Mouse (Mus musculus): ENCODE measurements around the gene 1700042G07Rik. TPM values are rescaled to one million over a fixed set of nuclear protein-coding genes. Genes with fewer than 3 reads are reported as not detected.
A peak's percentile ranks its signal among the peaks of the same experiment; 100 is the strongest.
"Not testable (repeated sequence)": the region's sequence is repeated elsewhere in the genome, so short reads cannot be mapped to it uniquely, and the experiment has no call there.

The 1700042G07Rik gene
- total RNA-seq, 2 experiments from 2014 or later, result not detected

DNA sequence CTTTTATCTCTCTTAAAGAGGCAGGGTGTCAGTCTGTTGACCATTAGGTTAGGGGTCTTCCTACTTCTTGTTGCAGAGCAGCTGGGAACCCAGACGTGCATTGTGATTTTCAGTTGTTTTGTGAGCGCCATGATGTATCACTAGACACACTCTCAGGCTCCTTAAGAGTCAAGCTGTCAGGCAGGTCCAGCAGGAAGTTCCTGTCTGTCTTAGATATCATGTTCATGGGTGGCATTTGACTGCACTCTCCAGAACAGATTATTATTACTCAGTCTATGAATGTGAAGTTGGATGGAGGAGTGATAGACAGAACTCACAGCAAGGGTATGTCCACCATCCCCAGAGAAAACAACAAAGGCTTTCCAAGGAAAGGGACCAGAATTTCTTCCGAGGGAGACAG is 31.2 kb downstream of the 1700042G07Rik start:
- DNase-seq (ENCODE audit: low spot score in 2 of 2), result no peak

DNA sequence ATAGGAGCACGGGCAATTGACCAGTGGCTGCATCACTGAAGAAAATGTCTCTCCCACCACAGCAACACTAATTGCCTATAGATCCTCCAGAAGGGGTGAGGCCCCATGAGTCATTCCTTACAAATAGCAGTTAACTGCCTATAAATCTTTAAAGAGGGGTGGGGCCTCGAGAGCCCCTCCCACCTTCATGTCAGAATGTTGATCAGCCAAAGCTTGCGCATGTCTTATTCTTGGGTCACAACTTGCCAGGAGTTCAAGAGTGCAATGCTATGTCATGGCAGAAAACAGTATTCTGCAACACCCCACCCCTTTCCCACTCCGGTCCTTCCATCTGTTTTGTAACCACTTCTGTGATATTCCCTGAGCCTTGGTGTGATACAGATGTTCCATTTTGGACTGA is 33.4 kb downstream of the 1700042G07Rik start:
- no peak for DNase-seq (ENCODE audit: low spot score in 2 of 2)

DNA sequence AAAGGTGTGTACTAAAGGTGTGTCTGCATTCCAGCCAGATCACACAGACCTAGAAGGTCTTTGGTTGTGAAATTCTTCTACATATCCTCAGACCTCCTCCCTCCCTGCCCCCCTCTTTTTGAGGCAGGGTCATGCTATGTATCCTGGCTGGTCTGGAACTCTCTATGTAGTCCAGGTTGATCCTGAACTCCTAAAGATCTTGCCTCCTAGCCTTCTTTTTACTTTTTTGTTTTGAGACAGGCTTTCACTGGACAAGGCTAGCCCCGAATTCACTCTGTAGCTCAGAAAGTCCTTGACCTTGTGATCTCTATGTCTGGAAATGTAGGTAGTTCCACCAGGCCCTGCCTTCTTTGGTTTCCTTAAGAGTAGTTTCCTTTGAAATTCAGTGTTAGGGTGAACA is 35.7 kb downstream of the 1700042G07Rik start:
- no peak for DNase-seq (ENCODE audit: low spot score in 2 of 2)

DNA sequence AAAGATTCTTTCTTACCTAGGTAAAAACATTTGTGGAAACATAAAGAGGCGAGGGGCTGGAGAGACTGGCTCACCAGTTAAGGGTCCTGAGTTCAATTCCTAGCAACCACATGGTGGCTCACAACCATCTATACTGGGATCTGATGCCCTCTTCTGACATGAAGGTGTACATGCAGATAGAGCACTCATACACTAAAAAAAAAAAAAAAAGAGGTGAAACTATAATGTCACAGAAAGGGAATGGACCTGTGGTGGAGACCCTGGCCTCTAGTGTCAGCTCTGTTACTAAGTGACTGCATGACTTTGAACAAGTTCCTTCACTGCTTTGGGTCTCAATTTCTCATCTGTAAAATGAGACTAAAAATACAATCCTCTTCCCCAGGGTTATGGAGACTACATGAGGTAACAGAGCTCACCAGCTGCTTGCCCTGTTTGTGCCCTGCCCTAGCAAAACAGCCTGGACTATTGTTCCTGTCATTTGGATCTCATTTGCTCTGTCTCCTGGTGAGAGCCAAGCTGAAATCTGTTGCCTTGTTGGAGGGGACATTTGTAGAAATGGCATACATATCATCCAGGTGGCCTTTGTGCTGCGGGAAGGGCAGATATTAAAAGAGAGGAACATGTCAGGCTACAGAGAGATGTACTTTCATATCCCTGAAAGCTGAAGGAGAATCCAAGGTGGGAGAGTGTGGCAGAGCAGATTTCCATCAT is 42.9 kb downstream of the 1700042G07Rik start:
- no peak for DNase-seq (ENCODE audit: low spot score in 2 of 2)

DNA sequence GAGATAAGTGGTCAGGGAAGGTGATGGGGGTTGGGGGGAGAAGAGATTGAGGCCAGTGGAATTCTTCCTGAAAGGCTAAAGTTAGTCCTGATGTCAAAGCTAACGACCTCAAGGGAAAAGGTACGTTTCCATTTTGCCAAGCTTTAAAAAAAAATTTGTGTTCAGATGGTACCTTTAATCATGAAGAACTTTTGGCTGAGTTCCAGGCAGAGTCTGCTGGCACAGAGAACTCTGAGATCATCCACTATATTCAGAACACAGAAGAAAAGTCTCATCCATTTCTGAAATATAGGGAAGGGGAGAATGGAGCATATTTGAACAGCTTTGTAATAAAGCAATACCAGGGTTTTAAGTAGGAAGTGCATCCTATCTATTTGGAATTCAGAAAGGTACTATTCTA is 43.9 kb downstream of the 1700042G07Rik start:
- DNase-seq (ENCODE audit: low spot score in 2 of 2), result peak in 1 of 2 experiments; percentile 8

DNA sequence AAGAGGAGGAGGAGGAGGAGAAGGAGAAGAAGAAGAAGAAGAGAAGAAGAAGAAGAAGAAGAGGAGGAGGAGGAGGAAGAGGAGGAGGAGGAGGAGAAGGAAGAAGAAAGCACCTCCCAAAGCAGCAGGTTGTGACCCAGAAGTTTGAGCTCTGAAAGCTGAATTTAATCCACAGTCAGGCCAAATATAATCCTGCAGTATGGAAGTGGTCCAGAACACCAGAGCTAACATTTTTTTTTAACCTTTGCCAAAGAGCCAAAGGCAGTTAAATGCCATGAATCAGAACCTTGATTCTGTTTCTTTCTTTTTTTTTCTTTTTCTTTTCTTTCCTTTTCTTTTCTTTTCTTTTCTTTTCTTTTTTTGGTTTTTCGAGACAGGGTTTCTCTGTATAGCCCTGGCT is 44.5 kb downstream of the 1700042G07Rik start:
- DNase-seq (ENCODE audit: low spot score in 2 of 2), result not testable (repeated sequence)

DNA sequence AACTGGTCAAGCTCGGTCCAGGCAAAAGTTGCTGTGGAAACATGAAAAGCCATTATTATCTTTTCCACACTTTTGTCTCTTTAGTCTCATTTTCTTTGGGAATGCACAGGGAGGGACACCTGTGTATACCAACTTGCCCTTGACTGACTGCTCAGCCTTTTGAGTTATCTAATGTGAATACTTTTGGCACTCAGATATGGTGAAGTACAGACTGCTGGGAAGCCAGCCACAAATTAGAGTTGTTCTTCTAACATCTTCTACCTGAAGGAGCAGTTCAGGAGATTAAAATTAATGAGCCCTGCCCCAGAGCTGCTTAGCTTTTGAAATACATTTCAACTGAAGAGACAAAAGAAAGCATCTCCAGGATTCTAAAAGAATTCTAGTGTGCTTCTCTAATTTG is 45.9 kb downstream of the 1700042G07Rik start:
- DNase-seq (ENCODE audit: low spot score in 2 of 2), result no peak

DNA sequence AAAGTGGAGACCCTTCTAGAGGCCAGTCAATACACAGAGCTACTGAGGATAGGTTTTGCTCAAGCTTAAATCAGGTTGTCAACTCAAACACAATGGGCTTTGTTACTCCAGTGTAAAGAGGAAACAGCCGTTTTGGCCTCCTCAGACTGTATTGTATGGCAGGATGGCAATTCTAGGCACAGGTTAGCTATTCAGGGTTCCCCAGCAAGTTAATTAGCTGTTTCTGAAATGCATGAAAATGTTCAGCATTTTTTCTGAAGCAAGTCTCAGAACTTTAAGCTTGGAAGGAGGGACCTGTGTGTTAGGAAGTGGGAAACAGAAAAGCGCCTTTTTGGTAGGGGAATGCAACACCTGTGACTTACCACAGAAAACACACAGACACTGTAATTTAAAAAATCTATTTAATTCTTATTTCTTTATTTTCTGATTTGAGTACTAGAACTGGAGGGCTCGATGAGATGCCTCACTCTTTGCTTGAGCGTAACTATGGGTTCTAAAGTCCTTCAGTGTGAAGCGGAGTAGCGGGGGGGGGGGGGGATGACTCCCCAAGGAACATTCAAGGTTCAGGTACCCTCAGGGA is 47.0 kb downstream of the 1700042G07Rik start:
- DNase-seq (ENCODE audit: low spot score in 2 of 2), result no peak

DNA sequence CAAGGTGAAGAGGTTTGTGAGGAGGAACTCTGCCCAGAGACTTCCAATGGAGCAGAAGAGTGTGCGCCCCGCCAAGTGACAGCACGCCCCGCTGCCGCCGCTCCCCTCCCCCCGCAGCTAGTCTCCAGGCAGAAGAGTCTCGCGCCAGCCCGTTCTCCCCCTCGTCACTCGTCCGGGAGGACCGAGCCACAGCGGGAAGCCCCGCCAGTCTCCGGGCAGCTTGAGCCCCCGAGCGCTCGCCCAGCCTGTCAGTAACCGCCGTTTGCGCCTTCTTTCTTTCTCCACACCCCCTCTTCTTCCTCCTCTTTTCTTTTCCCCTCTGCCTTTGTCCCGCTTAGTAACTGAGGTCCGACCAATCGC is 47.6 kb downstream of the 1700042G07Rik start:
- DNase-seq (ENCODE audit: low spot score in 2 of 2), result no peak

DNA sequence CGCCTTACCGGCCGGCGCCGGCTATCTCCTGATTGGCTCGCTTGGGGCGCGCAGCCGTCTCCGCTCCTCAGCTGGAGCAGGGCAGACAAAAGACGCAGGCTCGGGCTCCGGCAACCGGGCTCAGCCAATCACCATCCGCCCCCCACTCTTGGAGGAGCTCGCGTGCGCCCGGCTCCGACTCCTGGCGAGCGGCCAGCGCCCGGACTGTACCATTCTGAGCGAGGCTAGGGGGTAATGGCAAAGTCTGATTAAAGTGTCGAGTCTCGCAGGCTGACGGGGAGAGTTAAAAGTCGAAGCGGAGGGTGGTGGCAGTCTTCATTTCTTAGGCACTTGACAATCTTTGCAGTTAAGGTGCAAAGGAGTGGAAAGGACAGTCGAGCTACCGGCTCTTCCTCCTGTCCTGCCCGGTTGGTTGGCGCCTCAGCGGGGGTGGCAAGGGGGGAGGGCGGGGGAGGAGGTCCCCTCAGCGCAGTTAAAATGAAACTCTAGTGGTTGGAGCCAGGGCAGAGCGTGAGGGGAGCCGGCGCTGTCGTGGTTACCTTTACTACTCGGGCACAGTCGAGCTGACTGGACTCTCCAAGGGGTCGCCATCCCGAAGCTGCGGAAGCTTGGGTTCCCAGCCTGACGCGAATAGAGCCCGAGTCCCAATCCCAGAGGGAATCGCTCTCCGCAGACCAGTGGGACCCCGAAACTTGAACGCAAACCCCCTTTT is 48.1 kb downstream of the 1700042G07Rik start, which contains the start of gene Pik3r3:
Gene Pik3r3 (plus strand): TSS at position 479 of the 712 bp plus-strand sequence.
- DNase-seq (ENCODE audit: low spot score in 2 of 2), result peak; percentile 96 to 98

DNA sequence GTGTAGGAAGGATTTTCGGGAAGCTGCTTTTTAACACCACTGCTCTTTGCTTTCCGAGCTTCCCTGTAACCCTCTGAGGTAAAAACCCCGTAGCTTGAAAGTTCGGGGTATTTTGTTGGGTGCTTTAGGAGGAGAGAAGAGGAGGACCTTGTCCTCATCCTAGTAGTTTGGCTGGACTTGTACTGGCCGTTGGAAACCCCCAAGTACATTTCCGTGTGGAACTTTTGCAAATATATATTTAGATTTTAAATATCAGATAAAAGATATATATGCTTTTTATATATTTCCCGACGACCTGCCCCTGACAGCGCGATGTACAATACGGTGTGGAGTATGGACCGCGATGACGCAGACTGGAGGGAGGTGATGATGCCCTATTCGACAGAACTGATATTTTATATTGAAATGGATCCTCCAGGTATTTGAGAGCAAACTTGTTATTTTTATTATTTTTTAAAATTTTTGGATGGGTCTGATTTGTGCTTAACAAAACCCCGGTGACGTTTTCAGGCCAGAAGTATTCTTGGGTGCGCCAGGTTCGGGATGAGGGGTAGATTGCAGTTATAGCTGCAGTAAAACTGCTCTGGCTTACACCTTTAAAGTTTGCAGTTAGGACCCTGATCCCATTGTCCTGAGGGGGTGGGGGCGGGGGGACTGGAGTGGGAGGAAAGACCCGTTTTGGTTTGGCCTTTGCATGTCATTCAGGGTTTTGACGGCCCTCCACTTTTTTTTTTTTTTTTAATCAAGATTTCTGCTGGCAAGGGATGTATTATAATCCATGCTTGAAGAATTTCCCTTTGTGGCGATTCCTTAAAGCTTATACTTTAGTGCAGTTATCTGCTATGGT is 49.0 kb downstream of the 1700042G07Rik start:
- DNase-seq (ENCODE audit: low spot score in 2 of 2), result peak; percentile 23 to 32

DNA sequence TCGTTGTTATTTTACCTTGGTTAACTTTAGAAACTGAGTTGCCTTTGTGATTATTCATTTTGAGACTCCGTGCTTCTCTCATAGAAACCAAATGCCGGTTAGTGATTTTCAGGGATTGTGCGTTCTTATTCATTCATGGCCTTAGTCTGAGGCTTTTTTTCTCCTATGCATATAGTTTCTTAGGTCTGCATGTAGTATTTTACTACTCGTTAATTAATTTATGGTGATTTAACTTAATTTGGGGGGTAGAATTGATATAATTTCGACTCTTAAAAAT is 49.6 kb downstream of the 1700042G07Rik start:
- no peak for DNase-seq (ENCODE audit: low spot score in 2 of 2)

Other genes with a start within 250 kb of the 1700042G07Rik start
- not detected for gene Dmbx1, start 233.4 kb upstream of the 1700042G07Rik start, total RNA-seq (2021)
- gene Faah, start 155.4 kb upstream of the 1700042G07Rik start, total RNA-seq (2021), result 1 to 10 TPM; 4.0 to 4.5 TPM
- gene Nsun4, start 119.5 kb upstream of the 1700042G07Rik start, total RNA-seq (2021), result 10 to 100 TPM; 28.3 to 29.9 TPM
- gene Uqcrh, start 98.3 kb upstream of the 1700042G07Rik start, total RNA-seq (2021), result 100 to 1,000 TPM; 565 to 864 TPM
- 10 to 100 TPM; 73.7 to 81.7 TPM for gene Lrrc41, start 98.1 kb upstream of the 1700042G07Rik start, total RNA-seq (2021)
- under 1 TPM; 0.32 to 0.93 TPM for gene Rad54l, start 49.7 kb upstream of the 1700042G07Rik start, total RNA-seq (2021)
- 10 to 100 TPM; 57.0 to 65.1 TPM for gene Pomgnt1, start 49.5 kb upstream of the 1700042G07Rik start, total RNA-seq (2021)
- gene Lurap1, start 22.0 kb upstream of the 1700042G07Rik start, total RNA-seq (2021), result 10 to 100 TPM in 1 of 2 experiments, 1 to 10 TPM in 1; 9.8 to 12.3 TPM
- not detected for gene Tspan1, start 5.8 kb upstream of the 1700042G07Rik start, total RNA-seq (2021)
- not detected for gene Gm49337, start within 50 bp of the 1700042G07Rik start, total RNA-seq (2021)
- 10 to 100 TPM; 16.1 to 18.3 TPM for gene Pik3r3, start 48.2 kb downstream of the 1700042G07Rik start, total RNA-seq (2021)